Mouse (Mus musculus) embryonic stem cell, embryonic (primary cell): Measurements from ENCODE around the gene Fgfrl1.

Source experiments
- CTCF ChIA-PET, 4 experiments: fragments of 300-600 bp in 2 of 4; fragments of 350-600 bp in 2 of 4; sonication (Branson Sonifier 250); formaldehyde crosslinking; loops; one replicate each; lab custom pipeline; 2022; ENCODE audit warnings: inconsistent platforms in 2 of 4; lab: Charles Lee
- POLR2A ChIA-PET, 4 experiments: fragments of 300-600 bp in 2 of 4; fragments of 350-600 bp in 2 of 4; sonication (Branson Sonifier 250); formaldehyde crosslinking; loops; one replicate each; lab custom pipeline; 2022; ENCODE audit warnings: antibody characterized with exemption in 4 of 4, inconsistent platforms in 1 of 4; lab: Charles Lee

Gene Fgfrl1

GRCm38 (mm10) chr5:108657406-108657805 is 34.8 kb upstream of the Fgfrl1 start:
- ChIA-PET CTCF (no interaction called here), POLR2A (interaction anchor here in 2 of 4 experiments (0.6 to 5.0 kb wide), 4 partner anchors 9 to 28 kb away, joined by 3 to 73 read pairs (median 14); partner anchors contain the start of genes Dgkq (in 1 of the 2), Gak (in 1 of the 2) and Tmem175 (in 1 of the 2))

GRCm38 (mm10) chr5:108658611-108659010 is 33.6 kb upstream of the Fgfrl1 start:
- ChIA-PET POLR2A (interaction anchor here in 2 of 4 experiments (3.1 to 5.0 kb wide), 4 partner anchors 8 to 11 kb away, joined by 25 to 73 read pairs (median 32); partner anchors contain the start of gene Dgkq (in 2 of the 2)), CTCF (interaction anchor here in 1 of 4 experiments (1.2 to 1.3 kb wide), 2 partner anchors 12 to 14 kb away, joined by 3 to 4 read pairs; no protein-coding TSS in a partner anchor)

- POLR2A ChIA-PET: interaction anchor here (0.6 to 5.0 kb wide), 43 partner anchors 8 to 807 kb away, joined by 3 to 73 read pairs (median 4); partner anchors contain the start of genes Dgkq (in 3 of the 4), Gak (in 3 of the 4), Tmem175 (in 3 of the 4) and Atp5k (in 2 of the 4)
- CTCF ChIA-PET: interaction anchor here (0.7 to 3.7 kb wide), 17 partner anchors 8 to 629 kb away, joined by 3 to 25 read pairs (median 4); partner anchors contain the start of genes Dgkq (in 3 of the 4) and Pcgf3 (in 1 of the 4)
These were observed 32.2 kb upstream of the Fgfrl1 start, which contains the start of gene Idua for GRCm38 (mm10) chr5:108659698-108660631. Gene Idua, plus strand, starts transcription at chr5:108660331.

- ChIA-PET POLR2A (interaction anchor here (0.6 to 5.0 kb wide), 46 partner anchors 9 to 806 kb away, joined by 3 to 73 read pairs (median 4); partner anchors contain the start of genes Dgkq (in 3 of the 4), Gak (in 3 of the 4), Tmem175 (in 3 of the 4) and Atp5k (in 2 of the 4)), CTCF (interaction anchor here (0.5 to 3.7 kb wide), 17 partner anchors 8 to 630 kb away, joined by 3 to 25 read pairs (median 4); partner anchors contain the start of genes Dgkq (in 3 of the 4) and Pcgf3 (in 1 of the 4))
These were observed 31.4 kb upstream of the Fgfrl1 start for GRCm38 (mm10) chr5:108660632-108661268.

- ChIA-PET POLR2A (interaction anchor here in 2 of 4 experiments (0.7 to 3.9 kb wide), 3 partner anchors 12 to 31 kb away, joined by 3 to 30 read pairs (median 4); no protein-coding TSS in a partner anchor), CTCF (interaction anchor here in 2 of 4 experiments (0.7 to 3.7 kb wide), 2 partner anchors 12 to 81 kb away, joined by 3 to 25 read pairs; no protein-coding TSS in a partner anchor)
These were observed 29.4 kb upstream of the Fgfrl1 start for GRCm38 (mm10) chr5:108662772-108663171.

GRCm38 (mm10) chr5:108665066-108665465 is 27.1 kb upstream of the Fgfrl1 start:
- ChIA-PET POLR2A (interaction anchor here in 2 of 4 experiments (0.9 to 1.7 kb wide), 3 partner anchors 16 to 38 kb away, joined by 3 to 5 read pairs (median 5); partner anchors contain the start of genes Gak (in 1 of the 2) and Tmem175 (in 1 of the 2)), CTCF (interaction anchor here in 1 of 4 experiments (0.6 to 0.8 kb wide), 2 partner anchors 13 to 17 kb away, joined by 3 read pairs; no protein-coding TSS in a partner anchor)

GRCm38 (mm10) chr5:108667370-108667769 is 24.8 kb upstream of the Fgfrl1 start:
- POLR2A ChIA-PET: interaction anchor here in 2 of 4 experiments (0.7 to 6.0 kb wide), 8 partner anchors 8 to 546 kb away, joined by 3 to 73 read pairs (median 12); partner anchors contain the start of genes Gak (in 2 of the 2), Tmem175 (in 2 of the 2) and Idua (in 1 of the 2)

GRCm38 (mm10) chr5:108668387-108668932 is 23.7 kb upstream of the Fgfrl1 start:
- ChIA-PET POLR2A (interaction anchor here in 3 of 4 experiments (0.8 to 6.0 kb wide), 36 partner anchors 8 to 616 kb away, joined by 3 to 73 read pairs (median 6); partner anchors contain the start of genes Idua (in 3 of the 3), Fgfrl1 (in 2 of the 3), Gak (in 2 of the 3) and Tmem175 (in 2 of the 3)), CTCF (interaction anchor here (0.7 to 5.5 kb wide), 28 partner anchors 8 to 462 kb away, joined by 3 to 57 read pairs (median 4); partner anchors contain the start of genes Fgfrl1 (in 3 of the 4), Idua (in 3 of the 4), Atp5k (in 1 of the 4) and Gak (in 1 of the 4))

More at GRCm38 (mm10) chr5:108667370-108667769, 24.8 kb upstream of the Fgfrl1 start:
- CTCF ChIA-PET: interaction anchor here in 1 of 4 experiments (1.1 kb wide), 1 partner anchor 237 kb away, joined by 3 read pairs; no protein-coding TSS in a partner anchor

GRCm38 (mm10) chr5:108668977-108669936 is 22.9 kb upstream of the Fgfrl1 start, which contains the start of gene Dgkq:
Gene Dgkq, minus strand, starts transcription at chr5:108669672.
- ChIA-PET POLR2A (interaction anchor here in 3 of 4 experiments (0.6 to 6.0 kb wide), 45 partner anchors 8 to 1258 kb away, joined by 3 to 73 read pairs (median 4); partner anchors contain the start of genes Idua (in 3 of the 3), Fgfrl1 (in 2 of the 3), Gak (in 2 of the 3) and Pigg (in 2 of the 3)), CTCF (interaction anchor here (0.5 to 5.5 kb wide), 33 partner anchors 9 to 764 kb away, joined by 3 to 57 read pairs (median 4); partner anchors contain the start of genes Fgfrl1 (in 3 of the 4), Idua (in 3 of the 4), Atp5k (in 1 of the 4) and Gak (in 1 of the 4))

GRCm38 (mm10) chr5:108669986-108670385 is 22.2 kb upstream of the Fgfrl1 start:
- ChIA-PET CTCF (interaction anchor here (0.5 to 5.5 kb wide), 21 partner anchors 9 to 1510 kb away, joined by 3 to 57 read pairs (median 4); partner anchors contain the start of genes Idua (in 2 of the 4), Atp5k (in 1 of the 4), Fgfrl1 (in 1 of the 4) and Gak (in 1 of the 4)), POLR2A (interaction anchor here in 3 of 4 experiments (0.6 to 6.0 kb wide), 25 partner anchors 8 to 1259 kb away, joined by 3 to 73 read pairs (median 9); partner anchors contain the start of genes Idua (in 3 of the 3), Fgfrl1 (in 2 of the 3), Gak (in 2 of the 3) and Tmem175 (in 2 of the 3))

- CTCF ChIA-PET: interaction anchor here (0.8 to 5.5 kb wide), 22 partner anchors 9 to 244 kb away, joined by 3 to 57 read pairs (median 4); partner anchors contain the start of genes Fgfrl1 (in 2 of the 4), Idua (in 2 of the 4), Atp5k (in 1 of the 4) and Gak (in 1 of the 4)
- POLR2A ChIA-PET: interaction anchor here (0.6 to 6.0 kb wide), 14 partner anchors 8 to 492 kb away, joined by 3 to 73 read pairs (median 12); partner anchors contain the start of genes Idua (in 3 of the 4), Fgfrl1 (in 2 of the 4), Atp5k (in 1 of the 4) and Pigg (in 1 of the 4)
These were observed 21.4 kb upstream of the Fgfrl1 start for GRCm38 (mm10) chr5:108670785-108671184.

GRCm38 (mm10) chr5:108671757-108672156 is 20.4 kb upstream of the Fgfrl1 start:
- POLR2A ChIA-PET: interaction anchor here in 3 of 4 experiments (0.6 to 6.0 kb wide), 10 partner anchors 11 to 301 kb away, joined by 3 to 73 read pairs (median 4); partner anchors contain the start of genes Idua (in 2 of the 3), Atp5k (in 1 of the 3) and Fgfrl1 (in 1 of the 3)

GRCm38 (mm10) chr5:108674624-108675023 is 17.6 kb upstream of the Fgfrl1 start:
- ChIA-PET CTCF (no interaction called here), POLR2A (interaction anchor here in 2 of 4 experiments (0.9 to 1.7 kb wide), 6 partner anchors 9 to 46 kb away, joined by 3 to 6 read pairs (median 4); partner anchors contain the start of genes Gak (in 2 of the 2) and Tmem175 (in 2 of the 2))

More at GRCm38 (mm10) chr5:108671757-108672156, 20.4 kb upstream of the Fgfrl1 start:
- CTCF ChIA-PET: interaction anchor here (0.5 to 5.5 kb wide), 22 partner anchors 8 to 269 kb away, joined by 3 to 57 read pairs (median 4); partner anchors contain the start of genes Fgfrl1 (in 3 of the 4) and Idua (in 1 of the 4)
